Mouse (Mus musculus) heart, embryonic 16.5 days (tissue): Measurements from ENCODE around the gene Gm20865. TPM values are rescaled to one million over a fixed set of nuclear protein-coding genes. Genes with fewer than 3 reads are reported as not detected.
"Not testable (repeated sequence)": the region's sequence is repeated elsewhere in the genome, so short reads cannot be mapped to it uniquely, and the experiment has no call there.

Experiments used
- ATAC-seq: fragments of 200-750 bp; cut with Nextera tagmentation; replicated peaks from 2 replicates; pipeline ENCODE4 v1.8.0; 2017; ENCODE audit warnings: moderate number of reproducible peaks; ENCODE audit not compliant: insufficient read depth, low FRiP score; ENCODE audit errors: extremely low read depth
- H3K27ac ChIP-seq: fragments of 300-500 bp; sonication (generic); 2 replicates; pipeline ENCODE4 v1.5.1; 2014; ENCODE audit warnings: mild to moderate bottlenecking, low read length, control low read depth, moderate library complexity
- H3K27me3 ChIP-seq: fragments of 300-500 bp; sonication (generic); 2 replicates; pipeline ENCODE4 v1.6.1; 2014; ENCODE audit warnings: low read length, mixed read lengths; ENCODE audit not compliant: control insufficient read depth, insufficient read depth
- H3K36me3 ChIP-seq: fragments of 300-500 bp; sonication (generic); 2 replicates; pipeline ENCODE4 v1.6.1; 2014; ENCODE audit not compliant: control insufficient read depth, insufficient read depth
- H3K4me1 ChIP-seq: fragments of 300-500 bp; sonication (generic); 2 replicates; pipeline ENCODE4 v1.6.1; 2014; ENCODE audit warnings: low read length, mixed read lengths; ENCODE audit not compliant: control insufficient read depth, insufficient read depth
- H3K4me2 ChIP-seq: fragments of 300-500 bp; sonication (generic); 2 replicates; pipeline ENCODE4 v1.6.1; 2014; ENCODE audit warnings: low read depth, mild to moderate bottlenecking, control low read depth, low read length
- H3K4me3 ChIP-seq: fragments of 300-500 bp; sonication (generic); 2 replicates; pipeline ENCODE4 v1.5.1; 2014; ENCODE audit warnings: mild to moderate bottlenecking, control low read depth, low read length
- H3K9ac ChIP-seq: fragments of 300-500 bp; sonication (generic); 2 replicates; pipeline ENCODE4 v1.6.1; 2014; ENCODE audit warnings: low read length, control low read depth
- H3K9me3 ChIP-seq: fragments of 300-500 bp; sonication (generic); replicated peaks from 2 replicates; pipeline ENCODE4 v1.6.1; 2016; ENCODE audit warnings: low read length; ENCODE audit not compliant: control insufficient read depth
- WGBS: fragments of 180-500 bp; shearing (Covaris S2); extraction: QIAGEN DNeasy Blood & Tissue Kit; methylation state at CpG from one replicate; pipeline ENCODE4 v1.1.7; 2014; 5-methylcytosine and 5-hydroxymethylcytosine counted together
- polyA plus RNA-seq: library from polyadenylated mRNA; unstranded; fragments of >200 nt; fragmentation: Nextera tagmentation; extraction: Ambion mirVana; gene quantifications from 2 replicates; pipeline ENCODE4 v1.2.1, GENCODE M21; 2015

The Gm20865 gene
- not detected in 2 replicates for polyA plus RNA-seq

GRCm38 (mm10) chrY:21241275-21241674, at the start of gene Gm20865:
TSS of gene Gm20865 (plus strand) at chrY:21241575.
- WGBS, result no CpG with 5 or more reads among the region's 3 CpGs
- not testable (repeated sequence) for H3K36me3 ChIP-seq, H3K9me3 ChIP-seq, H3K9ac ChIP-seq, H3K4me2 ChIP-seq, H3K27me3 ChIP-seq, H3K27ac ChIP-seq, ATAC-seq, H3K4me3 ChIP-seq, H3K4me1 ChIP-seq

Other genes with a start within 250 kb of the Gm20865 start
- gene Gm29866, start 247.9 kb upstream of the Gm20865 start, polyA plus RNA-seq, result not detected in 2 replicates
- gene Gm20909, start 77.0 kb upstream of the Gm20865 start, polyA plus RNA-seq, result not detected in 2 replicates